13 mouse cellular contexts compared by ENCODE assay signal in genomic region chr9:50803055-50803671, GRCm38 (mm10). TPM values are rescaled to one million over a fixed set of nuclear protein-coding genes. Genes with fewer than 3 reads are reported as not detected.
DNase-seq lines count a peak whose midpoint lies in the region; ATAC-seq lines count a peak whose summit lies in the region.
"Had no signal": no experiment of that assay in that cellular context is flagged by ENCODE, and none has a peak within 500 bp of the region (broad histone marks: within the 10 kb centered on the region; RNA-seq: fewer than 3 reads in every experiment).

No protein-coding gene starts in this region.

- intact Hi-C loops in heart, postnatal 36 days (cut with DNase I), result no loop called here

- no peaks in the 10 kb centered on the region for H3K27me3 ChIP-seq in heart, embryonic 10.5 days (ENCODE audit: insufficient read depth, poor library complexity, severe bottlenecking)
- H3K27me3 ChIP-seq: midbrain, embryonic 15.5 days; neural tube, embryonic 12.5 days had no signal

- 80% methylated on average over 7 of the region's 7 CpGs for WGBS in heart, embryonic 10.5 days

- peak overlapping the region; percentile 8; the same call in 1 of the 2 replicates for H3K27ac ChIP-seq in heart, embryonic 10.5 days
- H3K27ac ChIP-seq: midbrain, embryonic 15.5 days; neural tube, embryonic 12.5 days had no signal

- H3K36me3 ChIP-seq in heart, embryonic 10.5 days, result peaks cover 76% of the 10 kb centered on the region

- no peaks in the 10 kb centered on the region for H3K4me1 ChIP-seq in heart, embryonic 10.5 days
- H3K4me1 ChIP-seq: midbrain, embryonic 15.5 days; neural tube, embryonic 12.5 days had no signal

- ATAC-seq in inflammation-experienced regulatory T-cells, adult 6 months, result no peak
- ATAC-seq: midbrain, embryonic 15.5 days had no signal

- peak; percentile 92 for DNase-seq in heart, embryonic 10.5 days (ENCODE audit: low spot score)
- DNase-seq in heart, postnatal 36 days, result no peak
- DNase-seq in MN1 (ENCODE audit: low spot score), result peak; percentile 15
- peak; percentile 90 for DNase-seq in liver
- peak; percentile 60 to 76 for DNase-seq in spleen, postnatal 10 days (ENCODE audit: low spot score in 2 of 2)
- no peak for DNase-seq in T-cell, adult 2 months (ENCODE audit: low spot score)
- DNase-seq in thymus, postnatal 36 days, result no peak
- DNase-seq: kidney, postnatal 4 days; lung, postnatal 14 days; retina, postnatal 1 day had no signal

- H3K4me3 ChIP-seq in heart, embryonic 10.5 days, result no peak overlapping the region
- H3K4me3 ChIP-seq: midbrain, embryonic 15.5 days; neural tube, embryonic 12.5 days had no signal

- no peaks in the 10 kb centered on the region for H3K9me3 ChIP-seq in heart, embryonic 10.5 days
- H3K9me3 ChIP-seq: midbrain, embryonic 15.5 days; neural tube, embryonic 12.5 days had no signal

RNA-seq across cellular contexts. Expression of gene 1110032A03Rik, which starts 27.8 kb away (rescaled TPM):
- polyA plus RNA-seq in heart, embryonic 10.5 days (2016; fragmentation: Nextera tagmentation; extraction: Ambion mirVana), result 17.4 and 21.6 TPM in 2 replicates
- 10 to 100 TPM in 1 of 2 experiments, 1 to 10 TPM in 1; 8.8 to 11.9 TPM for total RNA-seq in heart, postnatal 36 days (2021)
- 10 to 100 TPM in 2 of 3 experiments, 1 to 10 TPM in 1; 6.9 to 23.3 (median 16.9) TPM for polyA plus RNA-seq in inflammation-experienced regulatory T-cells, adult 6 months (2017; shearing (Covaris generic))

RNA-seq across cellular contexts. Expression of gene Alg9, which starts 28.3 kb away (rescaled TPM):
- polyA plus RNA-seq in heart, embryonic 10.5 days (2016; fragmentation: Nextera tagmentation; extraction: Ambion mirVana), result 44.0 and 47.2 TPM in 2 replicates
- total RNA-seq in heart, postnatal 36 days (2021), result 1 to 10 TPM; 8.9 to 10.0 TPM
- polyA plus RNA-seq in inflammation-experienced regulatory T-cells, adult 6 months (2017; shearing (Covaris generic)), result 1 to 10 TPM; 7.2 to 9.4 (median 8.8) TPM

RNA-seq across cellular contexts. Expression of gene Fdxacb1, which starts 35.1 kb away (rescaled TPM):
- polyA plus RNA-seq in heart, embryonic 10.5 days (2016; fragmentation: Nextera tagmentation; extraction: Ambion mirVana), result 10.6 and 12.2 TPM in 2 replicates
- total RNA-seq in heart, postnatal 36 days (2021), result 1 to 10 TPM; 6.0 to 6.6 TPM
- 10 to 100 TPM in 2 of 3 experiments, 1 to 10 TPM in 1; 9.9 to 11.1 (median 10.3) TPM for polyA plus RNA-seq in inflammation-experienced regulatory T-cells, adult 6 months (2017; shearing (Covaris generic))

RNA-seq across cellular contexts. Expression of gene Ppp2r1b, which starts 41.9 kb away (rescaled TPM):
- 95.8 and 99.3 TPM in 2 replicates for polyA plus RNA-seq in heart, embryonic 10.5 days (2016; fragmentation: Nextera tagmentation; extraction: Ambion mirVana)
- 10 to 100 TPM; 11.4 to 12.5 TPM for total RNA-seq in heart, postnatal 36 days (2021)
- polyA plus RNA-seq in inflammation-experienced regulatory T-cells, adult 6 months (2017; shearing (Covaris generic)), result 10 to 100 TPM; 57.5 to 62.8 (median 59.3) TPM

RNA-seq across cellular contexts. Expression of gene Hspb2, which starts 51.0 kb away (rescaled TPM):
- polyA plus RNA-seq in heart, embryonic 10.5 days (2016; fragmentation: Nextera tagmentation; extraction: Ambion mirVana), result 227 and 370 TPM in 2 replicates
- total RNA-seq in heart, postnatal 36 days (2021), result 100 to 1,000 TPM; 132 to 137 TPM
- not detected for polyA plus RNA-seq in inflammation-experienced regulatory T-cells, adult 6 months (2017; shearing (Covaris generic))

Comparison
In these comparisons a context has a peak if more than half of its experiments do, and no peak if none do; other contexts are left out.
1. DNase-seq: peak in heart, embryonic 10.5 days (single experiment), MN1 (single experiment), liver (single experiment) and spleen, postnatal 10 days (2 of 2); none in heart, postnatal 36 days (0 of 2), T-cell, adult 2 months (single experiment) and thymus, postnatal 36 days (0 of 2).